Mouse (Mus musculus): ENCODE measurements at regions not wholly inside any gene's neighbourhood (a gene's known extent, or its start where the extent isn't known, plus 50 kb on each side); places are given as distances from the start of the nearest gene placed in this dataset.

DNA sequence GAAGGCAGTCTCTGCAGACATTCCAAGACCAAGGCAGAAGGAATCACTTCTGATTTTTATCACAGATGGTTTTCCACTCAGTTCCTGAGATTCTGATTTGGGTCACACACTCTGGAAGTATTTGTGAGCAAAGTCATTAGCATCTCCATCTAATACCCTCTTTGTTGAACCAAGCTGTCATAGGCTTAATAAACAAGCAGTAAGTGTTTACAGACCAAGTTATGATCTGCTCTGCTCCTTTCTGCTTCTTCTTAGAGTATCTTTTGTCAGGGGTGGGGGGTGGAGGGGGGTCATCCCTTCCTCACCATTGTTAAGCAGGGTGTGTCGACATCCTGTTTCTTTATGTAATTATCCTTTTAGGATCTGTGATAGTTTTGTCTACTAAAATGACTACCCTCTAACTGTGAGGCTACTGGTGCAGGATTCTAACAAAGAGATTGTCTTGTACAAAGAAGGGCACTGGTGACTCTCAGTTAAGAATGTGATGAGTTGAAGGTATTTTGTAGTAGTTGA, 358.2 kb upstream of the Adgrl2 start:
- intact Hi-C loops (cut with DNase I; ENCODE audit: low total_unique reads), result no loop called here

DNA sequence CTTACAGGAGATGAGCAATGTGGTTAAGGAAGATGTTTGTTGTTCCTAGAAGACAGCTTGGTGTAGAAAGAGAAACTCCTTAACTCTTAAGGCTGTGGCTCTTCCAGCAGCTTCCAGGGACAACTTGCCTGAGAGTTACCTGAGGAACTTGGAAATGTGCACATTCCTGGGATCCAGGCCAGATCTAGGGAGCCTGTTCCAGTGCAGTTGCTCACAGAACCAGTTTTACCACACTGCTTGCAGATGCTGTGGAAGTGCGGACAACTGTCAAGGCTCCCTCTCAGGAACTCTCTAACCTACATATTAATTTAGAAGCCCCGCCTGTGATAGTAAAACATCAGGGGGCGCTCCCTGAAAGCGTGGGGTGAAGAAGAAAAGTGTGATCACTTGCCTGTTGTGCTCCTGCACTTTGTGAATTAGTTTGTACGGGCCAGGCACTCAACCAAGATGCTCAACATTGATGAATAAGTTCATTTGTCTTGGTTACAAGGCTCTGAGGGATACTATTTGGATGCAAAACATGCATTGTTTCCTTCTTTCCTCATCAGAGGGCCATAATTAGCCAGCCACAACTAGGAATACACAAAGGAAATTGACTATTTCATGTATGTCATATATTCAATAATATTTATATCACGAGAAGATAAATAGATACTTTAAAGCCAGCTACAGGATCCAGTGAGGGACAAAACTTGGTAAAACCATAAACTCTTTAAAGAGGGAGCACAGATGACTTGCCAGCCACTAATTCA, 357.1 kb upstream of the Adgrl2 start:
- intact Hi-C loops (cut with DNase I; ENCODE audit: low total_unique reads), result no loop called here
- DNase-seq, result no peak

More for the DNA sequence above, 358.2 kb upstream of the Adgrl2 start:
- DNase-seq, result no peak

- no peak for DNase-seq
- intact Hi-C loops (cut with DNase I; ENCODE audit: low total_unique reads), result no loop called here
Measured at GRCm38 (mm10) chr3:149342511-149342910, 352.2 kb upstream of the Adgrl2 start.

- no peak for DNase-seq
- intact Hi-C loops (cut with DNase I; ENCODE audit: low total_unique reads), result no loop called here
Measured at GRCm38 (mm10) chr3:149339374-149339753, 349.0 kb upstream of the Adgrl2 start.

- intact Hi-C loops (cut with DNase I; ENCODE audit: low total_unique reads), result no loop called here
- DNase-seq, result no peak
Measured at GRCm38 (mm10) chr3:149338684-149339373, 348.5 kb upstream of the Adgrl2 start.

GRCm38 (mm10) chr3:149335259-149335658, 344.9 kb upstream of the Adgrl2 start:
- DNase-seq, result no peak
- intact Hi-C loops (cut with DNase I; ENCODE audit: low total_unique reads), result no loop called here

DNA sequence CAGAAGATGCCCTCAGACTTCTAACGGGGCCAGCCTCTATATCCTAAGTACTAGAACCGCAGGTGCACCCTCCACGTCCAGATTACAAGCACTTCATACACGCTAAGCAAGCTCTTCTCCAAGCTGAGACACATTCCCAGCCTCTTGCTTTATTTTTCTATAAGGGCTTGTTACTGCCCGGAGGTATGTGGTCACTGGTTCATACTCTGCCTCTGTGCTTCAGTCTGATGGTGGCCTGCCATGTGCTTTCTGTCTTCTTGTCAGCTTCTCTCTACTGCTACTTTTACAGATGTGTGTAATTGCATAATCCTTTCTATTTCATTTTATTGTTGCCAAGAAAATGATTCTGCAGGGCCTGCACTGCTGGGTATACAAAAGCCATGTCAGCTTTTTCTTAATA, 343.3 kb upstream of the Adgrl2 start:
- no peak for DNase-seq
- intact Hi-C loops (cut with DNase I; ENCODE audit: low total_unique reads), result no loop called here

DNA sequence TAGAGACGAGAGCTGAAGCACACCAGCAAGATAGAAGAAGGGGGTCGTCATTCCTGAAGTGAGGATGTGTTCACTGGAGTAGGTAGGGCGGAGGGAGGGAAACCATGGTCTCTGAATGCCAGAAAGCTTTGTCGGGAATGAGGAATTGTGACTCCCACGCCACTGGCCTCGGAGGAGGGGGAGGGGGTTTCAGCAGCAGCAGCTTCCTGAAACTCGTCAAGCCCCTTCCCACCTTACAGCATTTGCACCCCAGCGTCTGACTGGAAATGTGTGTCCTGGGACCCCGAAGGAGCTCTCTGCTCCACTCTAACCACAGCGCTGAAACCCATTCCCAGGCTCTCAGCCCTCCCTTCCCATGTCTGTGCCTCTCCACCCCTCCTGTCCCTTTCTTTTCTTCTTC, 342.8 kb upstream of the Adgrl2 start:
- no peak for DNase-seq
- intact Hi-C loops (cut with DNase I; ENCODE audit: low total_unique reads), result no loop called here

- intact Hi-C loops (cut with DNase I; ENCODE audit: low total_unique reads), result no loop called here
Measured at GRCm38 (mm10) chr3:149332105-149332504, 341.8 kb upstream of the Adgrl2 start.

DNA sequence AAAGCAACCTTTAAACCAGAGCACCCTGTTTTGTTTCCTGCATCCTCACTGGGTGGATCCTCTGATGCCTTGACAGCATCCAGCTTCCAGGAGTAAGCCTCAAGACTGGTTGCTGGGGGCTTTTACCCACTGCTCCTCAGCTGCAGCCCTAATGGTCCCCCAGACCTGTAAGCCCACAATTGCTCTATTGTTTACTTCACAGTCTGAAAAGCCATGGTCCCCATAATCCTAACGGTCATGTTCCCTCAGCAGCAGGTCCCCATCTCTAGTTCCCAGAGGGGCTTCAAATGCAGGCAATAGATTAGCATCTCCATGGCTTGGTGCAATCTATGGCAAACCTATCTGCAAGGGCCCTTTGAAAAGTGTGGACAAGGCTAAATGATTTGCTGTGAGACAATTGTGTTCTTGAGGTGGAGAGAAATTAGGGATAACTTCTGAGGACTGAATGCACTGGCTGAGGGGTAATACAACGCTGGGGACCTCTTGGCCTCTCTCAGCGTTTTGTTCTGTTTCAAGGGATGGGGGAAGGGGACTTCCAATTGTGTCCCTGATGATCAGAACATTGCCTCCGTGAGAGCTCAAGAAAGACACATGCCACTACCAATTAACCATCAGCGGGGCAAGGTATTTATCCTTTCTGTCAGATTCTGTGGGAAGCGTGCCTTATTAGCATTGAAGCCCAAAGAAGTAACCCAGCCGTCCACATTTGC, 341.1 kb upstream of the Adgrl2 start:
- intact Hi-C loops (cut with DNase I; ENCODE audit: low total_unique reads), result no loop called here
- no peak for DNase-seq

More at GRCm38 (mm10) chr3:149332105-149332504, 341.8 kb upstream of the Adgrl2 start:
- DNase-seq, result no peak

GRCm38 (mm10) chr3:149330716-149331115, 340.4 kb upstream of the Adgrl2 start:
- intact Hi-C loops (cut with DNase I; ENCODE audit: low total_unique reads), result no loop called here
- peak; percentile 5 for DNase-seq

DNA sequence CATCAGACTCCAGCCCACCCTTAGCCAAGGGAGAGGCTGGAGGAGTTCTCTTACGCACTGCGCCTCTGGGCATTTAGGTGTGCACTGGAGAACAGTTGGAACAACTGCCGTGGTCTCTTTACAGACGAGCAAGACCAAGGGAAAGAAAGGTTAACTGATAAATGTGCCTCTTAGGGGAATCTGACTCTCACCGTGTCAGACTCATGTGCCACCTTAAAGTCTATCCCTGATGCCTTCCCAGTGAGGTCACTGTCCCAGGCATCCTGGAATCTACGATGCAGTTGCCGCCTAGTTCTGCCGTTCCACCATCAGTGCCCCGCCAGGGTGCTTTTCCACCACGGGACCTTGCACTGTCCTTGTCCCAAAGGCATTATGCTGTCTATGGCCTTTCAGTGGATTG, 339.7 kb upstream of the Adgrl2 start:
- no peak for DNase-seq
- intact Hi-C loops (cut with DNase I; ENCODE audit: low total_unique reads), result no loop called here

GRCm38 (mm10) chr3:149329615-149330014, 339.3 kb upstream of the Adgrl2 start:
- intact Hi-C loops (cut with DNase I; ENCODE audit: low total_unique reads), result no loop called here
- DNase-seq, result no peak

- DNase-seq, result no peak
- intact Hi-C loops (cut with DNase I; ENCODE audit: low total_unique reads), result no loop called here
Measured at GRCm38 (mm10) chr3:149326664-149327063, 336.3 kb upstream of the Adgrl2 start.

DNA sequence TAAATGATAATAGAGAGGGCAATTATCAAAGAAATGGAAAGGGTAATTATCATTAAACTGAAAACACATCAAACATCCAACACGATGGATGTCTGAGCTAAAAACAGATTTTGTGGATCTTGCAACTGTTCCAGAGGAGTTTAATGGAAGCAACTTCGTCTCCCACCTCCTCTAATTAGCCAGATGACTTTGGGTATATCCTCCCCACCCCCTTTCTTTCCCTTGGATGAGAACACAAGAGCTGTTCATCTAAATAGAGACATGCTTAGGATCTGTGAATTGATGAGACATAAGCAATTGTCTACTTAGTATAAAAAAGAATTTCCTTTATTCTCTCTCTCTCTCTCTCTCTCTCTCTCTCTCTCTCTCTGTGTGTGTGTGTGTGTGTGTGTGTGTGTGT, 333.7 kb upstream of the Adgrl2 start:
- DNase-seq, result no peak
- intact Hi-C loops (cut with DNase I; ENCODE audit: low total_unique reads), result no loop called here

DNA sequence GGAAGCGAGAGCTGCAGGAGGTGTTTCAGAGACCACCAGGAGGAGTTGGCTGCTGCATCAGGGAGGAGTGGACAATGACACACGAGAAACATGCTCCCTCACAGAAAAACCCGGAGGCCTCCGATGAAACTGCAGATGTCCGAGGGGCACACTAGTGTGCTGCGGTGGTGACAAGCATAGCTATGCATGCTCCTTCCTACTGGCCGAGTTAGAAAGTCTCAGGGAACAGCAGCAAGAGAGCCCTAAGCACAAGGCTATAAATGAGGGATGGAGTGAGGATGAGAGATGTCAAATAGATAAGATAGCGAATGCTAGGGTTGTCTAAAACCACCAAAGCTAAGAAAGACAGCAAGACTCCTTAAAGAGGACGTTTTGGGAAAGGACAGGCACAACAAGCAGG, 328.4 kb upstream of the Adgrl2 start:
- intact Hi-C loops (cut with DNase I; ENCODE audit: low total_unique reads), result no loop called here
- no peak for DNase-seq

GRCm38 (mm10) chr3:149314258-149314657, 323.9 kb upstream of the Adgrl2 start:
- no peak for DNase-seq
- intact Hi-C loops (cut with DNase I; ENCODE audit: low total_unique reads), result no loop called here

DNA sequence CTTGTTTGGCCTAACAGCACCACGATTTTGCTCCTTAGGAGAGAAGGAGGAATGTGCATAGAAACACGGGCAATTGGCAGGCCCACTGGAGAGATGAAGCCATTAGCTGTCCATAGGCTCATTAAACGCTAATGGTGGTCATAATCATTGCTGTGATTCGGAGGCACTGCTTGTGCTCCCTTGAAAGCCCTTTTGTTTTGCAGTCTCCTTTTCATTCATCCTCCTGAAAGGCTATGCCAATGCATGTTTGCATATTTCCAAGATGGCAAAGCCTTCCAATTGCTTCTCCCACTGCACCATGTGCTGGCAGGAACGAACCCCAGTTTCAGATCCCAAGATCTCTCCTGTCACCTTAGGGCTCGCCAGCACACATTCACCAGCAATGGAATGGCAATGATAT, 322.9 kb upstream of the Adgrl2 start:
- no peak for DNase-seq
- intact Hi-C loops (cut with DNase I; ENCODE audit: low total_unique reads), result no loop called here

GRCm38 (mm10) chr3:149311576-149311975, 321.2 kb upstream of the Adgrl2 start:
- no peak for DNase-seq
- intact Hi-C loops (cut with DNase I; ENCODE audit: low total_unique reads), result no loop called here

GRCm38 (mm10) chr3:149306709-149307108, 316.4 kb upstream of the Adgrl2 start:
- no peak for DNase-seq
- intact Hi-C loops (cut with DNase I; ENCODE audit: low total_unique reads), result no loop called here

Measured in gastrocnemius, postnatal 14 days (tissue).